Mouse (Mus musculus): ENCODE measurements around the gene Gm8693. TPM values are rescaled to one million over a fixed set of nuclear protein-coding genes. Genes with fewer than 3 reads are reported as not detected.
"Not testable (repeated sequence)": the region's sequence is repeated elsewhere in the genome, so short reads cannot be mapped to it uniquely, and the experiment has no call there.

Gene Gm8693
- total RNA-seq (2017), result not detected in 2 replicates

- ATAC-seq (ENCODE audit: extremely low read depth, insufficient number of reproducible peaks, low FRiP score, poor library complexity, severe bottlenecking), result not testable (repeated sequence)
These were observed at the start of gene Gm8693 for GRCm38 (mm10) chr7:22692217-22692616. TSS of gene Gm8693 (minus strand) at chr7:22692317.

- ATAC-seq (ENCODE audit: extremely low read depth, insufficient number of reproducible peaks, low FRiP score, poor library complexity, severe bottlenecking), result not testable (repeated sequence)
These were observed 27.5 kb upstream of the Gm8693 start, which contains the start of gene Gm4567 for GRCm38 (mm10) chr7:22719610-22720009. TSS of gene Gm4567 (minus strand) at chr7:22719710.

- not testable (repeated sequence) for ATAC-seq (ENCODE audit: extremely low read depth, insufficient number of reproducible peaks, low FRiP score, poor library complexity, severe bottlenecking)
These were observed 34.4 kb downstream of the Gm8693 start, which contains the start of gene Vmn1r155 for GRCm38 (mm10) chr7:22657718-22658117. TSS of gene Vmn1r155 (plus strand) at chr7:22658018.

Other genes with a start within 250 kb of the Gm8693 start
- not detected in 2 replicates for gene Gm10665, start 228.2 kb downstream of the Gm8693 start, total RNA-seq (2017)
- not detected in 2 replicates for gene Vmn1r151, start 192.6 kb downstream of the Gm8693 start, total RNA-seq (2017)
- gene Vmn1r152, start 169.3 kb downstream of the Gm8693 start, total RNA-seq (2017), result not detected in 2 replicates
- gene Gm8677, start 157.4 kb downstream of the Gm8693 start, total RNA-seq (2017), result not detected in 2 replicates
- gene Gm4201, start 127.0 kb downstream of the Gm8693 start, total RNA-seq (2017), result not detected in 2 replicates
- not detected in 2 replicates for gene Gm4565, start 104.2 kb downstream of the Gm8693 start, total RNA-seq (2017)
- gene Vmn1r155, start 34.3 kb downstream of the Gm8693 start, total RNA-seq (2017), result not detected in 2 replicates
- gene Gm4567, start 27.4 kb upstream of the Gm8693 start, total RNA-seq (2017), result not detected in 2 replicates
- gene Vmn1r157, start 69.4 kb upstream of the Gm8693 start, total RNA-seq (2017), result not detected in 2 replicates
- gene Vmn1r158, start 98.5 kb upstream of the Gm8693 start, total RNA-seq (2017), result not detected in 2 replicates
- not detected in 2 replicates for gene Vmn1r159, start 151.3 kb upstream of the Gm8693 start, total RNA-seq (2017)
- not detected in 2 replicates for gene Vmn1r160, start 178.9 kb upstream of the Gm8693 start, total RNA-seq (2017)

All from neutrophil, adult 5-6 weeks (primary cell).